Comparison of ENCODE assay signal across 16 mouse cellular contexts in genomic region chr15:62161061-62161460, GRCm38 (mm10).
A peak's percentile ranks its signal among the peaks of the same experiment; 100 is the strongest.
DNase-seq lines count a peak whose midpoint lies in the region; ATAC-seq lines count a peak whose summit lies in the region.
"Had no signal": no experiment of that assay in that cellular context is flagged by ENCODE, and none has a peak within 500 bp of the region (broad histone marks: within the 10 kb centered on the region; RNA-seq: fewer than 3 reads in every experiment).

No protein-coding gene starts in this region.

- ATAC-seq in cerebellum, adult (ENCODE audit: insufficient number of reproducible peaks, low FRiP score, low TSS enrichment) = peak; percentile 71
- ATAC-seq in liver, embryonic 12.5 days = no peak
- no peak for ATAC-seq in liver, embryonic 11.5 days (replicated peaks; ENCODE audit: low FRiP score)
- ATAC-seq: forebrain, postnatal 0 days; hindbrain, postnatal 0 days; midbrain, embryonic 15.5 days had no signal

- no peak overlapping the region for H3K4me2 ChIP-seq in liver, embryonic 12.5 days
- H3K4me2 ChIP-seq in liver, embryonic 11.5 days = no peak overlapping the region
- H3K4me2 ChIP-seq: midbrain, embryonic 15.5 days; neural tube, embryonic 12.5 days; stomach, embryonic 15.5 days had no signal

- H3K27me3 ChIP-seq in liver, embryonic 12.5 days (replicated peaks) = no peaks in the 10 kb centered on the region
- H3K27me3 ChIP-seq in liver, embryonic 11.5 days (replicated peaks; ENCODE audit: control insufficient read depth, insufficient read depth, low read length) = no peaks in the 10 kb centered on the region
- no peaks in the 10 kb centered on the region for H3K27me3 ChIP-seq in forebrain, embryonic 10.5 days (ENCODE audit: poor library complexity, severe bottlenecking)
- H3K27me3 ChIP-seq: midbrain, embryonic 15.5 days; neural tube, embryonic 12.5 days; stomach, embryonic 15.5 days had no signal

- peak overlapping the region; percentile 90 for H3K27ac ChIP-seq in liver, embryonic 12.5 days
- H3K27ac ChIP-seq in liver, embryonic 11.5 days (ENCODE audit: low read depth, low read length) = no peak overlapping the region; the same call in 1 of the 2 replicates
- no peak overlapping the region for H3K27ac ChIP-seq in forebrain, embryonic 10.5 days
- H3K27ac ChIP-seq: hindbrain, postnatal 0 days; midbrain, embryonic 15.5 days; neural tube, embryonic 12.5 days; stomach, embryonic 15.5 days had no signal

- H3K9me3 ChIP-seq in liver, embryonic 12.5 days (replicated peaks) = no peaks in the 10 kb centered on the region
- no peaks in the 10 kb centered on the region for H3K9me3 ChIP-seq in liver, embryonic 11.5 days (ENCODE audit: control insufficient read depth, low read length)
- H3K9me3 ChIP-seq in forebrain, embryonic 10.5 days = no peaks in the 10 kb centered on the region
- H3K9me3 ChIP-seq: midbrain, embryonic 15.5 days; neural tube, embryonic 12.5 days; stomach, embryonic 15.5 days had no signal

- no peak overlapping the region for H3K9ac ChIP-seq in liver, embryonic 12.5 days
- no peak overlapping the region for H3K9ac ChIP-seq in liver, embryonic 11.5 days (ENCODE audit: low read depth, low read length)
- H3K9ac ChIP-seq: forebrain, postnatal 0 days; midbrain, embryonic 15.5 days; neural tube, embryonic 12.5 days; stomach, embryonic 15.5 days had no signal

- no peak overlapping the region for H3K4me3 ChIP-seq in liver, embryonic 12.5 days
- H3K4me3 ChIP-seq in liver, embryonic 11.5 days (ENCODE audit: low read depth, low read length) = no peak overlapping the region
- no peak overlapping the region for H3K4me3 ChIP-seq in forebrain, embryonic 10.5 days
- H3K4me3 ChIP-seq: midbrain, embryonic 15.5 days; neural tube, embryonic 12.5 days; stomach, embryonic 15.5 days had no signal

- H3K36me3 ChIP-seq in liver, embryonic 12.5 days = peaks cover 13% of the 10 kb centered on the region; the same call in 1 of the 2 replicates
- H3K36me3 ChIP-seq in liver, embryonic 11.5 days (ENCODE audit: control insufficient read depth, insufficient read depth, low read length) = no peaks in the 10 kb centered on the region
- H3K36me3 ChIP-seq in forebrain, embryonic 10.5 days (replicated peaks) = no peaks in the 10 kb centered on the region; the same call in 1 of the 2 replicates
- H3K36me3 ChIP-seq: midbrain, embryonic 15.5 days; neural tube, embryonic 12.5 days; stomach, embryonic 15.5 days had no signal

- WGBS in liver, embryonic 12.5 days (ENCODE audit: insufficient replicate concordance) = 90% methylated on average over 8 of the region's 8 CpGs
- 83% methylated on average over 8 of the region's 8 CpGs for WGBS in liver, embryonic 11.5 days
- 89% methylated on average over 8 of the region's 8 CpGs for WGBS in forebrain, embryonic 10.5 days

- no peak for DNase-seq in cerebellum, postnatal 4 days (ENCODE audit: low spot score in 2 of 2)
- DNase-seq in liver, embryonic 11.5 days (ENCODE audit: low spot score) = no peak
- DNase-seq in kidney, adult 9 months = peak; percentile 64
- no peak for DNase-seq in frontal cortex, postnatal 36 days (ENCODE audit: low spot score in 2 of 2)
- no peak for DNase-seq in forebrain, embryonic 10.5 days (ENCODE audit: extremely low spot score, low spot score)
- no peak for DNase-seq in spleen, postnatal 36 days (ENCODE audit: low spot score in 2 of 2)
- DNase-seq: forebrain, postnatal 0 days; heart, adult 11 months; lung, adult 18-20 months; right cerebral cortex, postnatal 4 days had no signal

- H3K4me1 ChIP-seq in liver, embryonic 12.5 days = peaks cover 95% of the 10 kb centered on the region
- H3K4me1 ChIP-seq in liver, embryonic 11.5 days (replicated peaks; ENCODE audit: control insufficient read depth, insufficient read depth, low read length) = peaks cover 53% of the 10 kb centered on the region
- no peaks in the 10 kb centered on the region for H3K4me1 ChIP-seq in forebrain, embryonic 10.5 days
- H3K4me1 ChIP-seq: midbrain, embryonic 15.5 days; neural tube, embryonic 12.5 days; stomach, embryonic 15.5 days had no signal
